Mouse (Mus musculus) testis, postnatal 14 days (tissue): ENCODE data around the gene Nmur1.

Source experiments
- DNase-seq: peaks from one replicate; pipeline ENCODE4 v3.0.0; 2021; ENCODE audit warnings: low spot score

Gene Nmur1

DNA sequence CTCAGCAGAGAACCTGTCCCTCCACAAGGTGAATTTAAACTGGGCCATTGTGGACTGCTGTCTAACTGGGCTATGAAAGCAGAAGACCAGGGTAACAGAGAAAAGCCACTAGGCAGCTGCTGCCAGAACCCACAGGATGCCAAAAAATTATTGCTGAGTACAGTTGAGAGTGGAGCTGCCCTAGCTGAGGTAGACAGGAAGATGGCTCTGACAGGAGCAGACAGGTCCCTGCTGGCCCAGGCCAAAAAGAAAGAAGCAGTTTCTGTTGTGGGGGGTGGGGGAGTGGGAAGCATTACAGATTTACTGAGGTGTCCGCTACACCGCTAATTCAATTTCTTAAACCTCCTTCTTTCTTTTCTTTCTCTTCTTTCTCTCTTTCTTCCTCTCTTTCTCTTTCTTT, 16.6 kb downstream of the Nmur1 start:
- no peak for DNase-seq

DNA sequence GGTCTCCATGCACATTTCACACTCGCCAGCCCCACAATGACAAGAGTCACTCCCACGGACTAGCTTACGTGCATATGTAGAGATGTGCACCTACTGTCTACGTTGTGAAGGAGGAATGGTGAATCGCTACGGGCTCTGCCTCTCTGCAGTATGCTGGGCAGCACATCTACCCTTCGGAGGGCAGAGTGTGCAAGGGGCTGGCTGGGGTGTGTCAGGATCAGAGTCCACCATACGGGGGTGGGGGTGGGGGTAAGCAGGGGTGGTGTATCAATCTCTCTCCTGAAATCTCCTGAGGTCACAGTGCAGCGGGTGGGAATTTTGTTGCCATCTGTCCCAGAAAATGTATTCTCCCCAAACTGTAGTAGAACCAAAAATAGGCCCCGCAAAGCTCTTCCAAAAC, 17.5 kb downstream of the Nmur1 start:
- no peak for DNase-seq

DNA sequence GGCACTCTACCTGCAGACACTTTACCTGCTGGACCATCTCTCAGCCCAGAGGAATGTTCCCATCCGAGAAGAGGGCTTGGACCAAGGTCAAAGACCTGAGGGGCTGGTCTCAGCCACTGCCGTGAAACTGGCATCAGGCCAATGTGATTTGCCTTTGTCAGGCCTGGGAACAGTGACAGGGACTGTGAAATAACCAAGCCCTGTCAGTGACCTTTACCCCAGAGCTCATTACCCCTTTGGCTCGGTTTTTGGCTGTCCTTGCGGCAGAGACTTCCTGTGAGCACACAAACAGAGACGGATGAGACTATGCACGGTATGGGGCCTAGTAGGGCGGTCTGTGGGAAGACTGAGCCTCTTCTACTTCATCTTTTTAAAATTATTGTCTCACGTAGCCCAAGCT, 19.1 kb downstream of the Nmur1 start:
- DNase-seq: no peak

DNA sequence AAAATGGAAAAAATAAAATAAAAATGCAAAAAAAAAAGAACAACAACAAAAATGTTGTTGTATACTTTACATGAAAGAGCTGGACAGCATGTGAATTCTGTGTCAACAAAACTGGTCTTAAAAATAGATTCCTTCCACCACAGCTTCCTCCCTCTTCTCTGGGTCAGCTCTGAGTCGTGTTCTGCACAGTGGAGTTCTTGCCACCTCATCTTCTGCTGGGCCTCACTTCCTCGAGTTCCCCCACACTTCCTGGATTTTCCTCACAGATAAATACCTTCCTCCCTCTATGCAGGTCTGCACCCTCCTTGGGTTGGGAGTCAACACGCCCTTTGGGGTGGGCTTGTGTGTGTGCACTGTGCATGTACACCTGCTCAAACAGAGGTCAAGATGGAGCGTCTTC, 19.7 kb downstream of the Nmur1 start:
- DNase-seq: no peak

DNA sequence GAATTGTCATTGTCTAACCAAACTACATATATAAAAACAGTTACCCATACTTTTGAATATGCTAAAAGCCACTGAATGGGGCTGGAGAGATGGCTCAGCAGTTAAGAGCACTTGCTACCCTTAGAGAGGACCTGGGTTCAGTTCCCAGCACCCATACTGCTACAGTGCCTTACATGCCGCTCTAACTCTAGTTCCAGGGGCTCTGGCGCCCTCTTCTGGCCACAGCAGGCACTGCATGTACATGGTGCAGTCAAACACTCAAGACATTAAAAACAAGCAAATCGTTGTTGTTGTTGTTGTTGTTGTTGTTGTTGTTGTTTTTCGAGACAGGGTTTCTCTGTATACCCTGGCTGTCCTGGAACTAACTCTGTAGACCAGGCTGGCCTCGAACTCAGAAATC, 21.2 kb downstream of the Nmur1 start:
- DNase-seq: peak; percentile 49

DNA sequence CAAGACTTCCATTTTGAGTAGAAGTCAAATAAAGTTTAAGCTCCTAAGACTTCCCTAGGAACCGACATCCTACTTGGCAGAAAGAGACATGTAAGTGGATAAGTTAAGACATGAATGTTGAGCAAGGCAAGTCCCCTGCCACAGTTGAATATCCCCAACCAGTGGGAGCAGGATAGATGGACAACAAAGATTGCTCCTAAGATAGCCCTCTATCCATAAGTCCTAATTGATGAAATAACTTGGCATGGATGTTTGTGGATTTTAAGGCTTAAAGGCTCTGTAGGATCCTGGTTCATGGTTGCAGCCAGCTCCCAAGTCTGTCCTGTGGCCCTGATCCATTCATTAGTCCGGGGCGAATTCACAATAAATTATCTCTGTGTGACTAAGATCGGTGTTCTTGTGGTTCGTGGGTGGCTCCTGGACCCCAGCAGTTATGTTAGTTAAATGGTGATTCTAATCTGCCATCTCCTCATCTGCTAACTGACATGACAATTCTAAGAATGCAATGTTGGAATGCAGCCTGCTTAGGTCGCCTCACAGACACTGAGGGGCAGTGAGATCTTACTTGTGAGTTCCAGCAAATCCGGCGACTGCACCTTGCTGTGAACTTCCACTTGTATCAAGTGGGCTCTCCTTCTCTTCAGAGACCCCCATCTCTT, 25.8 kb downstream of the Nmur1 start:
- no peak for DNase-seq

DNA sequence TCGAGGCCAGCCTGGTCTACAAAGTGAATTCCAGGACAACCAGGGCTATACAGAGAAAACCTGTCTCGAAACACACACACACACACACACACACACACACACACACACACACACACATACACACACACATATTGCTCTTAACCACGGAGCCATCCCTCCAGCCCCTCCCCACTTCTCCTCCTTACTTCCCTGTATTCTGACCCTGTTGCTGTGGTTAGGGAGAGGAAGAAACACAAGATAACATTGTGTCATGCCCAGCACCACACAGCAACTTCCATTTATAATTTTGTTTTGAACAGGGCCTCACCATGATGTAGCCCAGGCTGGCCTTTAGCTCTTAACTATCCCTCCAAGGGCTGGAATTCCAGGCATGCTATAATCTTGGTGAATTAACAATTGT, 26.7 kb downstream of the Nmur1 start:
- DNase-seq: no peak

DNA sequence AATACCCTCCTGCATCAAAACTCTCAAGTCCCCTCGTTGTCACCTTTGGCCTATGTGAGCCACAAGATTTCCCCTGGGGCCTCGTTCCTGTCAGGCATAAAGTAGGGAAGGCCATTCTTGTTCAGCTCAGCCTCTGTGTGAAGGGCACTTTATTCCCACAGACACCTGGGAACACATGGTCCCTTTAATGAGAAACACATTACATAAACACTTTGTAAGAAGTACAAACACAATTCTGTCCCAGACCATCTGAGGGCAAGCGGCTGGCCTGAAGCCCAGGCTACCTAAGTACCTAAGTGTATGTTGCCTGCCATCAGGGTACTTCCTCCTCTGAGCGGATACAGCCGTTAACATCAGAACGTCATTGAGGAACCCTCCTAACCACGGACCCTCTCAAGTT, 27.8 kb downstream of the Nmur1 start:
- DNase-seq: no peak

DNA sequence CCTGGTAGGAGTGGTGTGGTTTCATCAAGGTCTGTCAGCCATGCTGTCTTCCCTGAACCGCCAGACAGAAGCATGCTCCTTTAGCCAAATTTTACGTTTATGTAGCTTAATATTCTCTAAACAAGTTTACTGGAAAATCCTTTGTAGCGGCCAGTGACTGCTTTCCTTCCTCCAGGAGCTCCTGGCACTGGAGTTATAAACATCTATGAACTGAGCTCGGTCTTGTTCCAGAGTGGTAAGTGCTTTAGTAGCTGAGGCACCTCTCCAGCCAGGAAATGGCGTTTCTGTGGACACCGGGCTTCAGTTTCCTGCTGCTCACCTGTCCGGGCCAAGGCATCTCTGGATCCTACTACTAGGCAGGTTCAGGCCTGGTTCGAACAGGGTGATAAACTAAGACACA, 28.4 kb downstream of the Nmur1 start:
- no peak for DNase-seq

DNA sequence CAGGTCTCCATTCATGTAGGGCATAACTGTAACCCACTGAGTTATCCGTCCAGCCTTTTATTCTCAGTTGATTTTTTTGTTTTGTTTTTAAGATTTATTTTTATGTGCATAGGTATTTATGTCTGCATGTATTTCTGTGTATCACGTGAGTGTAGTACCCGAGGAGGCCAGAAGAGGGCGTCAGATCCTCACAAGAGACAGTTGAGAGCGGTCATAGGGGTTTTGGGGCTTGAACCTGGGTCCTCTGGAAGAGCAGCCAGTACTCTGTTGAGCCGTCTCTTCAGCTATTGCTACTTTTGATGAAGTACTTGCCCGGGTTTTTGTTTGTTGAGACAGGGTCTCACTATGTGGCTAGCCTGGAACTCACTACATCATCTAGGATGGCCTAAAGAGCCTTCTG, 30.1 kb downstream of the Nmur1 start:
- DNase-seq: peak; percentile 29

DNA sequence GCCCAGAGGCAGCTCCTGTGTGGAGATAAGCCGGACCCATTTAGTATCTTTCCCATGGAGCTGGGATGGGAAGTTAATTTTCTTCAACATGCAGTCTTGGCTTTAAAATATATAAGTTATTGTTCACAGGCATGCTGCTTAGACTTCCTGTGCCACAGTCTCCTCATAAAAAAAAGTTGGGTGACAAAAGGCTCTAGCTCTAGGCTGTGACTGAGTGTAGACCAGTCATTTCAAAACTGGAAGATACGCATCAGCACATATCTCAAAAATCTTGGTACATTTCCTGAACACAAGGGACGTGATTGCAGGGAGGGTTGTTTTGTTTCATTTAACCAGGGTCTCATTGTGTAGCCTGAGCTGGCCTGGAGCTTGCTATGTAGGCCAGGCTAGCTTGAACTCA, 31.8 kb downstream of the Nmur1 start:
- DNase-seq: no peak

DNA sequence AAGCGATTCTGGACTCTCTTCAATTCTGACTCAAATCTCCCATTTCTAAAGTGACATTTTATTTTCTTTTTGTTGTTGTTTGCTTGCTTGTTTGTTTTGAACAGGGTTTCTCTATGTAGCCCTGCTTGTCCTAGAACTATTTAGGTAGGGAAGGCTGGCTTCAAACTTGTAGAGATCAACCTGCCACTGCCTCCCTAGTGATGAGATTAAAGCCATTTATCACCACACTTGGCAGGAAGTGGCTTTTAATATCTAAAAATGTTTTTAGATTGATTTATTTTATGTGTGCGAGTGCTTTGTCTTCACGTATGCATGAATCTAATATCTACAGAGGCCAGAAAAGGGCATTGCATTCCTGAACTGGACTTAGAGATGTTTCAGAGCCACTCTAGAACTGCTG, 32.8 kb downstream of the Nmur1 start:
- DNase-seq: no peak

DNA sequence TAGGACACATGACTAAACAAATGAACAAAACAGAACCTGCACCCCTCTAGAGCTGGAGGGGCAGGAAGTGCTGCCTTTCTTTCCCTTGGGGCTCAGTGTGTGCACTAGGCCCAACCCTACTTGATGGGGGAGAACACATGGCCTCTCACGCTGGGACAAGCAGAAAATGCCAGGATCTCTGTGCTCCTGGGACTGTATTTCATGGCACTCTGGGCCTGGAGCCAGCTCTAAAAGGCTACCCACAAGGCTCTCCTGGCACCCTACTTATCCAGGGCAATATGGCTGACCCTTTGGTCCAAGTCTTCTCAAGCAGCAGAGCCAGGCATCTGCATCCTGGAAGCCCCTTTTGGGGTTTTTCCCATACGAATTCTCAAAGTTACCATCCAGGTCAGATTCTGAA, 34.6 kb downstream of the Nmur1 start:
- no peak for DNase-seq

DNA sequence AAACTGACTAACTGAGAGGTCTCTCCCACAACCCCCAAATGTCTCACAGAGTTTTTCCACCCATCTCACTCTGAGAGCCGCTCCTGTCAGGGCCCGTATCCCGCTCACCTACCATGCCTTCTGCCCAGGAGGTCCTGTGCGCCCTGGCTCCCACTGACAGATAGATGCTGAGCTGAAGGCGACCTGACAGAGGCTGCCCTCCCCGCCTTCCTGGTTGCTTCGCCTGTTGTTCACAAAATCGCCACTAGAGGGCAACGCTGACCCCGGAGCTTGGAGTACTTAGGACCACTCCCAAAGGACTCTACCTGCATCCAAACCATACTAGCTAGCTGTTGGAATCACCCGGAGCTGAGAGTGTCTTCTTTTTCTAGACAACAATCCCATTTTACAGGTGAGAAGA, 36.8 kb downstream of the Nmur1 start:
- peak; percentile 77 for DNase-seq

DNA sequence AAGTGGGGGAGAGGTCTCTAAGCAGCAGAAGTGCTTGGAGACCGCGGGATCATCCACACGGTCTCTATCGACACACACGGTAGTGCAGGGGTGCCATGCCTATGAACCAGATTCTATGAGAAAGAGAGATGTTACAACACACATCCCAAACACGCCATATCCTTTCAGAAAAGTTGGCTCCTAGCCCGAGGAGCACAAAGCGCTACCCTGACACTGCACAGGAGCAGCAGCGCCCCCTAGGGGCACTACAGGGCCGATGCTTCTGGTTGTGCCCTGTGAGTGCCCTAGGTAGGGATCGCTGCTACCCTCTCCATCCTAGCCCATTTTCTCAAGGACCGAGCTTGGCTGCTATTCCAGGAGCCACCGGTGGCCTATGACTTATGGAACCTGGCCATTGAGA, 45.0 kb downstream of the Nmur1 start:
- DNase-seq: peak; percentile 79

DNA sequence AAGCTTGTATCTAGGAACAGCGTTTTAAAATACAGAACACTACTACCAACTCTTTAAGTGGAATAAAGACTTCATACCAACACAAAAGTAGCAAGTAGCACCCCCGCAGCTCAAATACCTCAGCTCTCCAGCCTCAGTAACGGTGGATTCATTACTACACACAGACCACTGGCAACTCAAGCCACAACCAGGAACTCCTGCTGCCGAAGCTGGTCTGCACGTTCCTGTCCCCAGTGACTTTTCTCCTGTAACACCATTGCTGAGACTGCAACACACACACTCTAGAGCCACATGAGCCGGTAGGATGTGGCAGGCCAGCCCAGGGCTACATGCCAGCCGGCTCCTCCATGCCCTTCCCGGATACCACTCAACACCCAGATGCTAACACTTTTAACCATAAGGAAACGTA, 46.9 kb downstream of the Nmur1 start:
- no peak for DNase-seq

DNA sequence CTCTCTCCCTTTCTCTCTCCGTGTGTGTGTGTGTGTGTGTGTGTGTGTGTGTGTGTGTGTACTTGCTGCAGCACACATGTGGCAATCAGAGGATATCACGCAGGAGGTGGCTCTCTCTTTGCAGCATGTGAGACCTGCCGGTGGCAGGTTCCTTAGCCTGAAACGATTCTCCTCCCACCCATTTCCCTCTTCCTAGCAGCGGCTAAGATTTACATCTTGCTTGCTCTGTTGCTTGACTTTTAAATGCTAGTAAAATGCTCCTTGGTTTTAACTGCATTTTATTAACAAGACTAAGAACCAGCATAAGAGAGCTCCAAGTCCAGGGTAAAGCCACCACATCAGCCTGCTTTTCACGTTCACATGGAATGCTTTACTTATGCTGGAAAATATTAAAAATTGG, 47.4 kb downstream of the Nmur1 start:
- DNase-seq: no peak

DNA sequence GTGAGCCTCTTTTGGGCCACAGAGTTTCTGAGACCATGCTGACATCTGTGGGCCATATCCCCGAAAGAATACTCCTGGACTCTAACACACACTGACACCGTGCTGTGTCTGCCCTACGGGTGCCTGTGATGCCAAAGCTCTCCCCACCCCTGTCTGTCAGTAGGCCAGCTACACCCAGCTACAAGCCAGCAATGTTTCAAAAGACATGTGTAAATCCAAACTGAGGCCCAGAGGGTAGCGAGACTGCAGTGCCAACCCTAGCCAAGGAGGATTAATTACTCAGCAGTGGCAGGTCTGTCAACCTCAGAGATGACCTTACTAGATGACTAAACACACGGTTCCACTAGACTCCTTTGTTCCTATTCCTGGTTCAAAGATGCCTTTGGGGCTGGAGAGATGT, 49.7 kb downstream of the Nmur1 start:
- no peak for DNase-seq

DNA sequence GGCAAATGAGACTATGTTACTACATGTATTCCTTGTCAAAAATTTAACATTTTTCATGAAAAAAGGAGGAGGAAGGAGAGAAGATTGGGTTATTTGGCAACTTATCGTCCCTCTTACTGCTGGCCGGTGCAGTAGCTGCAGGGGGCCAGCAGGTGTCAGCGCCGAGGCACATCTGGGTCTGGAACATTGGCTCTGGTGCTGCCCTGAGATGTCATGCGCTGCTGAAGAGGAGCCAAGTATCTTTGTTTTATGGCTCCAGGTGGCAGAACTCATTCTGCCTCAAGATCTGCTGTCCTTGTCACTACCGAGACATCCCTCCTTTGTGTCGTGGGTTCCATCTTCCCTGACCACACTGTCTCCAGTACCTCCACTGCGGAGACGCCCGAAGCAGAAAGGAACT, 54.0 kb downstream of the Nmur1 start:
- peak; percentile 41 for DNase-seq

DNA sequence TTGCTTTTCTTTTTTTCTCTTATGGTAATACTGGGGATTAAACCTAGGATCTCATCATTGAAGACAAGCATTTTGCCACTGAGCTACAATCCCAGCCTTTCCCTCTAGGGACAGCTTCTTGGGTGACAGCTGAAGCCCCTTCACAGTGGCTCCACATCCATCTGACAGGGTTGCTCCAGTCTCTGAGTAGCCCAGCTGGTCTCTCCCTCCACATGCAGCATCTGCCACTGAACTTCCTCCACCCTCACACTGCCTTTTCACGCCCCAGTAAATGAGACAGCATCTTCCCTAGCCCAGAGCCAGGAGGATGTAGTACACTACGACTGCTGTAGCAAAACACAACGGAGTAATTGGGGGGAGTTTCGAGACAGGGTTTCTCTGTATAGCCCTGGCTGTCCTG, 57.9 kb downstream of the Nmur1 start:
- no peak for DNase-seq

DNA sequence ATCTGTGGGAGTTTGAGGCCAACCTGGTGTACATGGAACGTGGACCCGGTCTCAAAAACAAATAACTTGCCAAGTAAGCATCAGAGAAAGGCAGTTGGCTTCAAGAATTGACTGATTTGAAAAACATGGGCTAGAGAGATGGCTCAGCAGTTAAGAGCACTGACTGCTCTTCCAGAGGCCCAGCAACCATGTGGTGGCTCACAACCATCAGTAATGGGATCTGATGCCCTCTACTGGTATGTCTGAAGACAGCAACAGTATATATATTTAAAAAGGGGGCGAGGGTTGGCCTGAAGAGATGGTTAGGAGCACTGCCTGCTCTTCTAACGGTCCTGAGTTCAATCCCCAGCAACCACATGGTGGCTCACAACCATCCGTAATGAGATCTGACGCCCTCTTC, 62.4 kb downstream of the Nmur1 start:
- DNase-seq: no peak

DNA sequence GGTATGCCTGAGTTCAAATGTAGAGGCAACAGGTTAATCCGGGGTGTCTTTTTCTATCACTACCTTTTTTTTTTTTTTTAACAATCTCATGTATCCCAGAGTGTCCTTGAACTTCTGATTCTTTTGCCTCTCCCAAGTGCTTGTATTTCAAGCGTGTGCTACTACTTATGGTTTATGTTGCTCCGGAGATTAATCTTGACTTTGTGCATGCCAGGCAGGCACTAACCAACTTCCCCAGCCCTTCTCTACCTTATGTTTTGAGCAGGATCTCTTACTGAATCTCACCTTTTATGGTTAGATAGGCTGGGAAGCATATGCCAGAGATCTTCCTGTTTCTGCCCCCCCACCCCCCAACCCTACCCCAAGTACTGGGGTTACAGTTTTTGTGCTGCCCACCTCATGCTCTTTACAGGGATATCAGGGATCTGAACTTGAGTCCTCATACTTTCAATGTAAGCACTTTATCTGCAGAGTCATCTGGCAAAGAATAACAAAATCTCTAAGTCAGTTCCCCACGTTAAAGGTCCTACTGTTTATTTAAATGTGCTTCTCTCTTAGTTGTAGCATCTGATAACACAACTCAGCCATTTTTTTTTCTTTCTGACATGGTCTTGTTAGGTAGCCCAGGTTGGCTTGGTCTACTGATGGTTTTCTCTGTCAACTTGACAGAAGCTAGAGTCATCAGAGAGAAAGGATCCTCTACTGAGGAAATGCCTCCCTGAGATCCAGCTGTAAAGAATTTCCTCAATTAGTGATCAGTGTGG, 64.0 kb downstream of the Nmur1 start:
- DNase-seq: no peak

DNA sequence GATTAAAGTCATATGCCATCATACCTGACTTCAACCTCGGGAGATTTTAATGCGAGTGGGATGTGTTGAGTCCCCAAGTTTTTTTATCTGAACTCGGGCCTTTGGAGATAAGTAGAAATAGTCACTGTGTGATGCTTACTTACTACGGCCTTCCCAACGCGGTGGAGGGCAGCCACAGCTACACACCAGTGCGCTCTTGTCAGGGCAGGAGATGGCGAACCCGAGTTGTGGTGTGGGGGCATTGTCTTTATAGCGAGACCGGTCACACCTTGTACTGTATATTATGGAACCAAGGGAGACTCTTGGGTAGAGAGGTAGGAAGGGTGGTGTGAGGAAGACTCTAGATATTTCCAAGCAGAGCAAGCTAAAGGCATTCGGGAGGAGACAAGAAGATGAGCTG, 65.6 kb downstream of the Nmur1 start:
- DNase-seq: peak; percentile 29

DNA sequence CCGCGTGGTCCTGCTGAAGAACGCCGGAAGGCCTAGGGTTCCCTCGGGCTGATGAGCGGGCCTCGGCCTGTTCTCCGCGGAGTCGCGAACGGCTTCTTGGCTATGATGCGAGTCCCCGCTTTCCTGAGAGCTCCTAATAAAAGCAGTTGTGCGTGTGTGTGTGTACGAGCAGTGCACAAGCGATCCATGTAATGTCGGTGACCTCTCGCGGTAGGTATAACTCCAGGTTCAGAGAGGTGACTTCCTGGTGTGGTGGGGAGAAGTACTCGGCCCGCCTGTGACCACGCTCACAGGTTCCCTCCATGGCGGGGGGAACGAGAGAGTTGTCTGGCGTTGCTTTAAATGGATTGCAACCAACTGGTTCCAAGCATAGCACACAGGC, 66.2 kb downstream of the Nmur1 start:
- DNase-seq: no peak
